Mouse (Mus musculus): ENCODE data around the gene Plpp7.

DNA sequence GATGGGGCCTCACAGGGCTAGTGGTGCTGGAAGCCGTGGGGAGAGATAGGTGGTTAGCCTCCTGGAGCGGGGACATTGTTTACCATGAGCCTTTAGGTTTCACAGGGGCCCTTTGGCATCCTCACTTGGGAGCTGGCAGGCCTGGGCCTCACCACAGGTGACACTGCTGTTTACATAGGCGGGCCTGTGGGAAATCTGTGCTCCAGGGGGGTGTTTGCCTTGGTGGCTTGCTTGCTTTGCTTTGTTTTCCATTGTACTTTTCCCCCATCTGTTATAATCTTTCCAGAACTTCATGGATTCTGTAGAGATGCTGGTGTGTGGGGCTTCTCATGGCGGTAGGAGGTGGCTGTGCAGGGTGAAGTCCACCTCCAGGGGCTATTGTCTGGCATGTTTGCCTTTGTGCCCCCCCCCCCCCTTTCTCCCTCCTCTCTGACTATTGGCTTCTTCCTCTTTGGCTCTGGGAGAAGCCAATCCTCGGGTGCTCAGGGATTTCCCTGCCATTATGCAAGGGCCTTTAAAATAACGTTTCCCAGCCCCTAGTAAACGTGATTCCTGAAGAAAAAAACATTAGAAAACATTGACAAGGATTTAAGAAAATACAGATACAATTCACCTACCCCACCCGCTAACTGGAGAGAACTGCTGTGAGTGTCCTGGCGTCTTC is 59.1 kb downstream of the Plpp7 start:
- TF ChIP-seq POLR2A (IDR thresholded peaks at IDR 0.05; ENCODE audit: low read depth, low read length) (no peak), CTCF (IDR thresholded peaks at IDR 0.05; ENCODE audit: extremely low read depth, insufficient read length, insufficient replicate concordance, low read depth, low read length) (no peak)
